Mouse (Mus musculus): ENCODE measurements around the gene Ttll6.
A peak's percentile ranks its signal among the peaks of the same experiment; 100 is the strongest.

The Ttll6 gene

GRCm38 (mm10) chr11:96194961-96195640 is 61.5 kb downstream of the Ttll6 start:
- no peak for DNase-seq (ENCODE audit: low spot score)

DNA sequence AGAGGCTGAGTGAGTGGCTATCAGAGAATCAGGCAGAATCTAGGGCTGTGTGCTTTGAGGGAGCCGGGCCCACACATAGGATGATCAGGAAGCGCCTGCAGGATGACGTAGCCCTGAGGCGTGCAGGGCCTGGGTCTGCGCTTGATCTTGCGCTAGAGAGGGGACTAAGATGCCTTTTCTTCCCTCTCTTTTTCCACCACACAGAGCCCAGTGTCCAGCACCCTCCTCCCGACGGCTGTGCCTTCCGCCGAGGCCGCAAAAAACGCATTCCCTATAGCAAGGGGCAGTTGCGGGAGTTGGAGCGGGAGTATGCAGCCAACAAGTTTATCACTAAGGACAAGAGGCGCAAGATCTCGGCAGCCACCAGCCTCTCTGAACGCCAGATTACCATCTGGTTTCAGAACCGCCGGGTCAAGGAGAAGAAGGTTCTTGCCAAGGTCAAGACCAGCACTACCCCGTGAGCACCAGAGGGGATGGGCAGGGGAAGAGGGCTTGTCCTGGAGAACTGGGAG is 62.2 kb downstream of the Ttll6 start:
- no peak for DNase-seq (ENCODE audit: low spot score)

- DNase-seq (ENCODE audit: low spot score): peak; percentile 60
These were observed 65.1 kb downstream of the Ttll6 start for GRCm38 (mm10) chr11:96198642-96199041.

DNA sequence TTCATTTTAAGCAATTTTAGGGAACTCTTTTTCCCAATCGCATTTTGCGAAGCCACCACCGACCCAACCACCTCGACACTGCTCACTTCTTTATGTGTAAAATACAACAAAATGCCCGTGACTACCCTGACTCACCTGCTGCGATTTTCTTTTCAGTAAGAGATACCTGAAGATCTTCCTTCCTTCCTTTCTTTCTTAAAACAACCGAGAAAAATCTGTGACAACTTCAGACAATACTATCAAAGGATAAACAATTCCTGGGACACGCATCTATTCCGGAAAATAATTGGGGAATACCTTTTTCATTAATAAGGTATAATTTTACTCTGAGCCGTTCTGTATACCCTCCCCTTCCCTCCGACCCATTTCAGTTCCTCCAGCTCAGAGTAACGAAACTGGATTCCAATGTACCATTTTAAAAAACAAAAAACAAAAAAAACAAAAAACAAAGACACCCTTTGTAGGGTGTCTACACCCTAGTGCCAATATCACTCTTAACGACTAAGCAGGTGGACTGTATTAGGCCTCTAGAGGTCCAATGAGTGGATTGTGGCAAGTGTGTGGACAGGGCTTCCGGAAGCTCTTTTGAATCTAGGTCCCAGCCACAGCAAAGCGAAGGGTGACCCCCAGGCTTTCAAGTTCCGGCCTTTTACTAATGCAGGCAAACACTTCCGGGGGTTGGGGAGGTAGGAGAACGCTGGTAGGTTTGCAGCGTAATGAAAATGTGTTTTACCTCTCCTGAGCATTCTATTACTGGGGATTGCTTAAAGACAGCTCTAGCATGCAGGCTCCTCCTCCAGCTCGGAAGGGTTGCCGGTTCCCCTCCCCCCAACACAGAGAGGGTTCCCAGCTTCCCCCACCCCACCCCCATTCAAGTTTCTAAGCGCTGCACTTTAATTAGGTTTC is 65.8 kb downstream of the Ttll6 start:
- DNase-seq (ENCODE audit: low spot score): peak; percentile 35

GRCm38 (mm10) chr11:96200183-96200655 is 66.6 kb downstream of the Ttll6 start:
- DNase-seq (ENCODE audit: low spot score): peak; percentile 45

- DNase-seq (ENCODE audit: low spot score): no peak
These were observed 68.2 kb downstream of the Ttll6 start for GRCm38 (mm10) chr11:96201741-96202140.

DNA sequence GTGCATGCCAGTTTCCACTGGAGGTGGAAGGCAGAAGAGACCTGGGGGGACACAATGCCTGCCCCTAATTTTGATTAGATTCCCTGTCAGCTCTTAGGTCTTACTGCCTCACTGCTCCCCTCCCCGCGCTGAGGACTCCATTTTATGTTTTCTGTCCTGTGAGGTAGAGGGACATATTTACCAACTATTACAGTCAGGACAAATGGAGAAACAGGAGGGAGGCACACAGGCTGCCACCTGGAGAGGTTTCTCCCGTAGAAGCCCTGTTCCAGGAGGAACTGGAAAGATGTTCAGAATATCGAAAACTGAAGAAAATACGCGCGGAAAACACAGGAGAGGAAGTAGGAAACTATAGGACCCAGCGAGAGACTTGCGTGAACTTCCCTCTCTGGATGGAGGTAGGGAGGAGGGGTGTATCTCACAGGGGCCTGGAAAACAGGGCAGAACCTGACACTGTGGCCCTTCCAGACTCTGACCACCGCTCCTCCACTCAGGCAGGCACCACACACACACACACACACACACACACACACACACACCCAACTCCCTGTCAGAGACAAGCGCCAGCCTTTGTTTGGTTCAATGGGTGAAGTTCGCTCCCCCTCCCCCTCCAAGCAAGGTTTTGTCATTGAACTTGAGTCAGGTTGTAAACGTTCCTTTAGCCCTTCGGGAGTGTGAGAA is 69.0 kb downstream of the Ttll6 start:
- DNase-seq (ENCODE audit: low spot score): no peak

- DNase-seq (ENCODE audit: low spot score): no peak
These were observed 69.7 kb downstream of the Ttll6 start for GRCm38 (mm10) chr11:96203182-96203788.

- DNase-seq (ENCODE audit: low spot score): no peak
These were observed 70.2 kb downstream of the Ttll6 start for GRCm38 (mm10) chr11:96203789-96204186.

- no peak for DNase-seq (ENCODE audit: low spot score)
These were observed 70.8 kb downstream of the Ttll6 start for GRCm38 (mm10) chr11:96204351-96204750.

- DNase-seq (ENCODE audit: low spot score): no peak
These were observed 72.0 kb downstream of the Ttll6 start for GRCm38 (mm10) chr11:96205426-96206131.
